Mouse (Mus musculus) skeletal muscle tissue, adult 2 months (tissue): ENCODE results near the gene Serbp1.
"Not testable (repeated sequence)": the region's sequence is repeated elsewhere in the genome, so short reads cannot be mapped to it uniquely, and the experiment has no call there.

Experiments
- DNase-seq: peaks from one replicate; pipeline ENCODE4 v3.0.0-alpha.2; 2012; ENCODE audit warnings: low read depth, low spot score

Gene Serbp1

DNA sequence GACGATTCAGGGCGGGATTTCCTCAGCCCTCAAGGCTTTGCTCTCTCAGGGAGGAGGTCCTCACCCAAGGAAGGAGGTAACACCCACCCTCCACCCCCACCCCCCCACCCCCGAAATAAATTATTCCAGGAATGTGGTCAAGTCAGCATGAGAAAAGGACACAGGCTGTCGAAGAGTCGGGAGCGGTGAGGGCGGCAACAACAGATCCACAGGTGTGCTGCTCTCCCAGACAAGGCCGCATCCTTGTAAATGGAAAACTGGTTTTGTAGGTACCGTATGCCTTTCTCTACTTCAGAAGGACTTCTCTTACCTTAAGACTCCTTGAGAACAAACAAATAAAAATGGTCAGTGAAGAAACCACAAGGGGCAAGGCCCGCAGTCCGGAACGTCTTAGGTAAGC is at the start of gene Serbp1:
TSS of gene Serbp1 (plus strand) at position 200 of the 400 bp plus-strand sequence.
- no peak for DNase-seq

DNA sequence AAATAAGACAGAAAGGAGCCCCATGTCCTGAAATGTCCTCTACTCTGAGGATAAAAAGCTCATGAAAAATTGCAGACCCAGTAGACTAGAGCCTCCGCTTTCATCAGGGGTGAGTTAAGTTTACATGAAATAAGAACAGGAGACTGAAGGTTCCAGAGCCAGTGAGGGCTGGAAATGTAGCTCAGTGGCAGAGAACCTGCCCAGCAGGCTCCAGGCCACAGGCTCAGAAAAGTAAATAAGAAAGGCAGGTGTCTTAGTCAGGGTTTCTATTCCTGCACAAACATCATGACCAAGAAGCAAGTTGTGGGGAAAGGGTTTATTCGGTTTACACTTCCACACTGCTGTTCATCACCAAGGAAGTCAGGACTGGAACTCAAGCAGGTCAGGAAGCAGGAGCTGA is 44.4 kb upstream of the Serbp1 start:
- DNase-seq, result no peak

- no peak for DNase-seq
Observed at GRCm38 (mm10) chr6:67194606-67195005, 43.4 kb upstream of the Serbp1 start.

GRCm38 (mm10) chr6:67195148-67195611 is 42.8 kb upstream of the Serbp1 start:
- peak; percentile 33 for DNase-seq

DNA sequence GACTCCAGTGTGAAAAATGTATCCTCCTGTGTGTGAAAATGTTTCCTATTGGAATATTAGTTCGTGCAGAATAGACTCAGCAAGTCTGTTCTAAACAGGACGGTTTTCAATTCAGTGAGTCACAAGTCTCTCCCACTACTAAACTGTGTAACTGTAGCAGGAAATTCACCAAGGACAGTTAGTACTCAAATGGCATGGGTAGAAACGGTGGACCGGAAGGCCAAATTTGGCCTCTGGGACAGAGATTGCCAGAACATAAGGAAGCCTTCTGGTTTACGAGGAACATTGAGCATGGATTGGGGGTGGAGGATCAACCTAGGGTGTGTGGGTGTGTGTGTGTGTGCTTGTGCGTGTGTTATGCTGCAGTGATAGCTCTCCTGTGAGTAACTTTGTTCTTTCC is 41.2 kb upstream of the Serbp1 start:
- no peak for DNase-seq

- DNase-seq, result peak; percentile 22
Observed at GRCm38 (mm10) chr6:67198085-67198484, 39.9 kb upstream of the Serbp1 start.

DNA sequence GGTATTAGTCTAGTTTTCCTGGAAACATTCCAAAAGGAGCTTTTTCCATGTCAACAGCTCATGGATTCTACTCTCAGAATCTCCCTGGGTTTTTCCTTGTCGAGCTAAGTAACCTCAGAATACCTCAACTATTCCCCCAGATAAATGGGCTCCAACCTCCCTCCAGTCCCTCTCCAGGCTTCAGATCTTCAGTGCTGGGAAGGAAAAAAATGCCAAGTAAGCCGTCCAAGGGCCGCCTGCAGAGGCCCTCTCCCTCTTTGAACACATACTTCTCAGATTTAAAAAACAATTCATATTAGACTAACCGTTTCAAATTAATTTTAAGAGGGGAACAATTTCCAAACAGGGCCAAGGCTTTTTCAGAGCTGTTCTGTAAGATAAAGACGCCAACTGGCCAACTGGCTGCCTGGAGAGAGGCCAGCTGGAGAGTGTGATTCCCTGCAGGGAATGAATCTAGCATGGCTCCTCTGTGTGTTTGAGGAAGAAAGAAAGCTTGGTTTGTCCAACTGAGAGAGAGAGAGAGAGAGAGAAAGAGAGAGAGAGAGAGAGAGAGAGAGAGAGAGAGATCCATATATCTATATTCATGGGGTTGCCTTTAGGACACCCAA is 37.2 kb upstream of the Serbp1 start:
- DNase-seq, result peak; percentile 14

- no peak for DNase-seq
Observed at GRCm38 (mm10) chr6:67205081-67206037, 32.6 kb upstream of the Serbp1 start.

- DNase-seq, result no peak
Observed at GRCm38 (mm10) chr6:67212362-67212761, 25.6 kb upstream of the Serbp1 start.

GRCm38 (mm10) chr6:67213429-67214098 is 24.4 kb upstream of the Serbp1 start:
- DNase-seq, result no peak

DNA sequence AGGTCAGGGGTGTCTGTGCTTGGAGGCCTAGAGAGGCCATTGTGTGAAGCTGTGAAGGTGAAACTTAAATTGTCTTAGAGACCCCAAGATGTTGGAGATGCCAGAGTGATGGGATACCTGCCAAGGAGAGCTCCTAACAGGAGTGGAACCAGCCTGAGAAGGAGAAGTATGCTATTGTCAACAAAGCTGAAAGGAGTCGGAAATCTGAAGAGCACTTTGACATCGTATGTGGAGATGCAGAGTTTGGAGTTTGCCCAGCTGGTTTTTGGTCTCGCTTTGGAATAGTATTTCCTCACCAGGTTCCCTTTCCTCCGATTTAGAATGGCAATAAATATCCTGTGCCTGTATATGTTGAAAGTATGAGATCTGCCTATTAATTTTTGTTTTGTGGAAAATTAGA is 20.6 kb upstream of the Serbp1 start:
- DNase-seq, result no peak

GRCm38 (mm10) chr6:67217846-67218245 is 20.1 kb upstream of the Serbp1 start:
- DNase-seq, result no peak

DNA sequence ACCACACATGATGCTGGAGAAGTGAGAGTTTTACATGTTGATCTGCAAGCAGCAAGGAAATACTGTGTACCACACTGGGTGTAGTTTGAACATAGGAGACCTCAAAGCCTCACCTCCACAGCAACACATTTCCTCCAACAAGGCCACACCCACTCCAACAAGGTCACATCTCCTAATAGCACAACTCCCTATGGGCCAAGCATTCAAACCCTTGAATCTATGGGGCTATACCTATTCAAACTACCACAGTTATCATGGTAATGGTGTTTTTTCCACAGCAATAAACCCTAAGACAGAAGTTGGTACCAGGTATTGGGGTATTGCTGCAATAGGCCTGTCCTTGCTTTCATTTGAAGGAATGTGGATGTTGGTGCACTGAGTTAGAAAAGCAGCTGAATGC is 19.4 kb upstream of the Serbp1 start:
- no peak for DNase-seq

DNA sequence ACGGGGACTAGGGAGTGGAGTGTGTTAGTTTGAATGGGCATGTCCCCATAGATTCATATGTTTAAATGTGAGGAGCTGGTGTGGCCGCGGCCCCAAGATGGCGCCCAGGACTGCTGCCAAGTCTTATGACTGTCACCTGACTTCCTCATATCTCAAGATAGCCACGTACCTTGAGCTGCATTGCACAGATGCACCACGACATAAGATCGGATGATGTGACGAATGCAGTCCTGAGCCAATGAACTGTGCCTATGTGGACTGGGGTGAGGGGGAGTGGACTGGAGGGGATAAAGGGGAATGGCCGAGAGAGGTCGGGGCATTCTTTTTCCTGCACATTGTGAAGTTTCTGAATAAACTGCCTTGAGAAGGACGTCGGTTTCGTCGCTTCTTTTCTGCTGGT is 18.0 kb upstream of the Serbp1 start:
- not testable (repeated sequence) for DNase-seq

DNA sequence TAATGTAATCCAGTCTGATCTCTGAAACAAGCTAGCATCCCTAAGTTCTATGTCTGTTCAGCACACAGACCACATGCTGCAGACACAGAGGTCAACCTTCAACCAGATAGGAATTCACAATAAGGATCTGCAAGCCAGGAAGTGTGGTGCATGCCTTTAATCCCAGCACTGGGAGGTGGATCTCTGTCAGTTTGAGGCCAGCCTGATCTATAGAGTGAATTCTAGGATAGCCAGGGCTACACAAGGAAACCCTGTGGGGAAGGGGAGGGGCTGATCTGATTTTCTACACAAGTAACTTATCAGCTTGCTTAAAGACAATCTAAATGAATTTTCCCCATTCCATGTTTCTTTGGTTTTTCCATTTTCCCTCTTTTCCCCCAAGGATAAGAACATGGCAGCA is 17.2 kb upstream of the Serbp1 start:
- no peak for DNase-seq

DNA sequence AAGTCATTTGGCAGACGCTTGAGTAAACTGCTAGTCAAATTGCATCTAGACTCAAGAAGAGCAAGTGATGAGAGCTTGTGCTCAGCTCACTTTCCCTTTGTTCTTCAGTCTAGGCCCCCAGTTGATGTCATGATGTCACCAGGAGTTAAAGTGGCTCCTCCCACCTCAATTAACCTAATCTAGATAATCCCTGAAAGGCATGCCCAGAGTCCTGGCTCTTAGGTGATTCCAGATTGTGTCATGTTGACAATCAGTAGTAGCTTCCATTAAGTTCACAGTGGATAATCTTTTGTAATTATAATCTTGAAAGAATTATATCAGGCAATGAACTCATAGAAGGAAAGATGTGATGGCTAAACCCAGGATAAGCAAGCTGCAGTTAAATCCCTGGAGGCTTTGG is 14.9 kb upstream of the Serbp1 start:
- no peak for DNase-seq

DNA sequence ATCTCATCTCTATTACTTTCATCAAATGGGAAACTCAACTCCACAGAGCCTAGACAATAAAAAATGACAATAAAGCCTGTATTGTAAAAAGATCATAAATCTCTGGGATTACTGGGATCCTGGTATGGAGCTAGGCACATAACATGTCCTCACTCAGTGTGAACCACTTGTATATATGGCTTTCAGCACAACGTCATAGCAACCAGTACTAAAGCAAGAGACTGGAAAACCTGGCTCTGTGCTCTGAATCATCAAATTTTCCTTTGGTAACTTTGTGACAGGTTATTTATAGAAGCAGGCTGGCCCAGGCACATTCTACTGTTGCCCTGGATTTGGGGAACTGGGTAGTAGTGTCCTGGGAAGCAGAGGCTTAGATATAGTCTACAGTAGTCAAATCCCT is 14.5 kb upstream of the Serbp1 start:
- peak; percentile 20 for DNase-seq

DNA sequence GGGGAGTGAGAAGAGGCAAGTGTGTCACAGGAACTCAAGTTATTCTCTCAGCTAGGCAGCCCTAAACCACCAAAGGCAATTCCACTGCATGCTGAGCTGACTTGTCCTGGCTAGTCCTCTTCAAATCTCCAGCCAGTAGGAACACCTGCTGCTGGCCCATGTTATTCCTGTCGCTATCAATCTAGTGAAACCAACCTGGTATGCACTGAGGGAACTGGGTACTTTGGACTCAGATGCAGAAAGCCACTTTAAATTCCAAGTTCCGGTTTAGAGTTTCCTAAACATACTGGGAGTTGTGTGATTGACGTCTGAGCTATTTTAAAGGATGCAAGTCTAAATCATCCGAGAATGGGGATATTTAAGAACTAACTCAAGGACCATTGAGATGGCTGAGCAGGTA is 11.7 kb upstream of the Serbp1 start:
- peak; percentile 64 for DNase-seq

GRCm38 (mm10) chr6:67228459-67229107 is 9.4 kb upstream of the Serbp1 start:
- DNase-seq, result peak; percentile 76

DNA sequence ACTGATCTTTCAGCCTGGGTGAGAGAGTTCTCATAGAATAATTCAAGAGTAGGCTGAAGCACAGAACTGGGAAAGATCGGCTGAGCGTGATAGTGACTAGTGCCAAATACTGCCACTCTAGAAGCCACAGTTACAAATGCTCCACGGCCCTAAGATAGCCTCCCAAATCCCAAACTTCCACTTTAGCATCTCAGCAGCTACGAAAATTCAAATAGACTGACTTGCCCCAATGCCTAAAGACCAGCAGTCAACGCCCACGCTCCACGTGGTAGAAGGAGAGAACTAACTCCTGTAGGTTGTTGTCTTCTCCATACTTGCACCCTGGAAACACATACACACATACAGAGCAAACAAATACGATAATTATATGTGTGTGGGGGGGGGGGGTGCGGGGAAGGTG is 8.5 kb upstream of the Serbp1 start:
- DNase-seq, result no peak

- no peak for DNase-seq
Observed at GRCm38 (mm10) chr6:67229922-67230518, 8.0 kb upstream of the Serbp1 start.
